Mouse (Mus musculus) brain, embryonic 14.5 days (tissue): ENCODE measurements around the gene Cdkn1b.

Experiments used
- CTCF ChIP-seq: fragments of 200-500 bp; IDR thresholded peaks from 2 replicates; pipeline ENCODE4 v1.5.1; 2012; ENCODE audit warnings: inconsistent platforms, mild to moderate bottlenecking, moderate library complexity, borderline replicate concordance; ENCODE audit not compliant: insufficient read depth, insufficient read length; ENCODE audit errors: extremely low read depth
- POLR2A ChIP-seq: fragments of 200-500 bp; IDR thresholded peaks from 2 replicates; pipeline ENCODE4 v1.6.1; 2012; ENCODE audit warnings: mild to moderate bottlenecking, inconsistent platforms, borderline replicate concordance; ENCODE audit not compliant: poor library complexity, insufficient read depth, insufficient read length, severe bottlenecking; ENCODE audit errors: extremely low read depth

DNA sequence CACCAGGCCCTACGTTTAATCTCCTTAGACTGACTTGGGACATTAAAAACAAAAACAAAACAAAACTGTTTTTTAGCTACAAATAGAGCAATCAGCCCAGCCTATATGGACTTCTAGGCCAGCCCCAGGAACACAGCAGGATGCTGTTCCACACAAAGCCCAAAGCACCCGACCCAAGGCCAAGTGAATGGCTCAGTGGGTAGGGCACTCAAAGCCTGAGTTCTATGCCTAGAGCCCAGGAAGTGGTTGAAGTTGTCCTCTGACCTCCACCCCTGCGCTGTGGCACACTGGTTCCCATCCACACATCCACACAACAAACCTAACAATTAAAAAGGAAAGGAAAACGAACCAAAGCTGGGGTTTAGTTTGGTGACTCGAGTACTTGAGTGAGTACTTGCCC lies 41.1 kb downstream of the Cdkn1b start:
- TF ChIP-seq CTCF (no peak), POLR2A (no peak)
